Mouse (Mus musculus): ENCODE results near the gene Rap1gds1.

Gene Rap1gds1

DNA sequence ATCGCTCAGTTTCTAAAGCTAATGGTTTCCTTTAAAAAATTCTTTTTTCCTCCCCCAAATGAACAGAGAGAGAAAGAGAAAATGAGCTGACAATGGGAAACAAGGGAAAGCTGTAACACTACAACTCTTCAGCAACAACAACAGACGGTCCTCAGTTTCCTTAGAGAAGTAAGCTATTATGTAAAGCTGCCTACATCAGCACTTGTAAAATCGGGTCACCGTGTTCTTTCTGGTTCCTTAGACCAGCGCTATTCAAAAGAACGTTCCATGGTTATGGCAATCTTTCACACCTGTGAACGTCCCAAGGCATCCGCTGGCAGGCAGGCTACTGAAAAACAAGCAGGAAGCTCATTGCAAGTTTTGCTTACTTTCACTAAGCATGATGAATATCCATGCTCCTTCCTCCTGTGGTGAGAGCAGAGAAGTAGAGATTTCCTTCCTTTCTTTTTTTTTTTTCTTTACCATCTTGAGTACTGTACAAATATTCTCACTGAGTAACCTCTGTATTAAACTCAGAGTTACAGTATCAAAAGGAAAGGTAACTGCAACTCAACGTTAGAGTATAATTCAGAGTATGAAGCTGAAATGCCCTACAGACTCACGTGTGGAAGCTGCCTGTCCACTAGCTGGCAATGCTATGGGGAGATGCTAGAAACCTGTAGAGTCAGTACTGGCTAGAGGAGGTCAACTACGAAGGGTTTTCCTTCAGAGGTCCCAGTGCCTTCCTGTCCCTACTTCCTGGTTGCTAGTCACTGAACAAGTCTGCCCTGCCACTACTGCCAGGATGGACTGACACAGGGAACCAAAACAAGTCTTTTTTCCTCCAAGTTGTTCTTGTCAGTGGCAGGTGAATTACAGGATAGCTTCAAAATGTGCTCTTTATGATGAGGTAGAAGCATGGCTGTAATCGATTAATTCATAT is 26.0 kb downstream of the Rap1gds1 start:
- DNase-seq: no peak

DNA sequence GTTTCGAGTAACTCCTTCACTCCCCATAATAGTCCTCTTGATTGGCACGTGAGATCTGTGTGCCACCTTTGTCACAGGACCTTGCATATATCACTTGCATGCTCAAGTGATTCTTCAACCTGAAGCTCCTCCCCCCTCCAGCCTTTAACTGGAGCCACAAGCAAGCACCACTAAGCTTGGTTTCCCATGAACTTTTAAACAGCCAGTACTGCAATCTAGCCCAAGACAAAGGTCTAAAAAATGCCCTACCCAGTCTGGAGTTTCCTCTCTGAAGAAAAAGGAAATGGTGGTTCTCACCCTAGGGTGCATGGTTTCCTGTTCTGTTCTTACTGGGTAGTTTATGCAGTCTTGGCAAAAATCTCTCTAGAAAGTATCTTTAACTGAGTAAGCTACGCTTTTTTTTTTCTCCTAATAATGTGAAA is 32.6 kb downstream of the Rap1gds1 start:
- DNase-seq: no peak

DNA sequence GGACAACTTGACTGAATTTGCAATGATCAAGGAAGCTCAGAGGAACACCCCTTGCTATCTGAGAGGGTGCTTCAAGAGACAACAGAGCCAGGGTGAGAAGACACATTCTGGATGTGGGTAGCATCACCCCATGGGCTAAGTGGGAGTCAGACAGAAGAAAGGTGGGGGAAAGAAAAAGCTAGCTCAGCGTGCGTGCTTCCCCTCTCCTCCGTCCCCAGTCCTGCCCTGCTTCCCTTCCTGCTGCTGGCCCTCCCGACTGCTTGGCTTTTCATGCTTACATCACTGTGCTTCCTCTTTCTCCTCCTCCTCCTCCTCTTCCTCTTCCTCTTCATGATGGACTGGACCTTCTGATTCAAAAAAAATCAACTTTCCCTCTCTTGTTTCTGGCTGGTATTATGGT is 33.1 kb downstream of the Rap1gds1 start:
- no peak for DNase-seq

DNA sequence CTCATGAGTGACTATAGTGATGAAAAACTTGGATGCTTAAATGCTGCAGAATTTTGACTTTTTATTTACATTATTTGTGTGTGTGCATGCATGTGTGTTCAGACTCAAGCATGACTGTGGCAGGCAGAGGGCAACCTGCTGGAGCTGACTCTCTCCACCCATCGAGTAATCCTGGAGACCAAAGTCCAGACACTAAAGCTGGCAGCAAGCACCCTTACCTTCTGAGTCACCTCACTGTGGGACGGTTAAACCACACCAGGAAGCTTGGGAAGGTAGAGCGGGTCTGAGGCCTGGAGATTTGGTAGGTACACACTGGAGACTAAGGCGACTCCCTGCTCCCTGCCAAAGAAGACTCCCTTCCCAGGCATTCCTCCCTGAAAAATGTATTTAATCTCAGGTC is 38.0 kb downstream of the Rap1gds1 start:
- no peak for DNase-seq

DNA sequence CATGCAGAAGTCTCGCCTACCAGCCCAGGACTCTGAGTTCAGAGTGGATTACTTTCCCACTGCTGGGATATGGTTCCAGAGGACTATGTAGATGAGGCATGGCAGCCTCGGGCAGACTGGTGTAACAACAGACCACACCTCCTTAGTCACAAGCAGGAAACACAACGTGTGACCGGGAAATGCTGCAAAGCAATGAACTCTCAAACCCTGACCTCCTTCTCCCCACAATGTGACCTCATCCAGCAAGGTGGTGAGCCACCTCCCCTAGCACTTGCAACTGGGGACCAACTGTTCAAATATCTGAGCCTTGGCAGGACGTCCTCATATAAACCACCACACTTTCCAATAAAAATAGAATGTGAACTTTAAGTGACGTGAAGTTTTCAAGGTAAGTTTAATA is 41.8 kb downstream of the Rap1gds1 start:
- DNase-seq: no peak

DNA sequence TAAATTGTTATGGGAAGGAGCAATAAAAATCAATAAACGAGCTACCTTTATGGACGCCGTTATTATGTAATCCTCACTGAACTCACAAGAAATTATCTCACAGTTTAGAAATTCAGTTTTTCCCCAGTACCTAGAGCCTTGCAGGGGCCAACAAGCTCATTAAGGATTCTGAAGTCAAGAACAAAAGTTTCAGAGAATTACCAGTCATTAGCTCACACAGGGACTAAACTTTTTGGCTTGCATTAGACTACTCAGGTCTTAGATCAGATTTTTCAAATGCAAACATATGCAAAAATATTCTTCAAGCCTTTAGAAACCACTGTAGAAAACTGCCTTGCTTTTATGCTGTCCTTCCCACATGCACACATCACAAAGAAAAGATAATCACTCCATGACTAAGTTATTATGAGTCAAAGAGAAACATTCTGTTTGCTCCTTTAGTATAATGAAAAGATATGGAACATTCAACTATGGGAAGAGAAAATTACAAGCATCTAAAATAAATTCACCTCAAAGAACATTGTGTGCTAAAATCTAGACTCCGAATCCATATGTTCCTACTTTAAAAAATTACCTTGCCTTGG is 44.3 kb downstream of the Rap1gds1 start:
- DNase-seq: no peak

DNA sequence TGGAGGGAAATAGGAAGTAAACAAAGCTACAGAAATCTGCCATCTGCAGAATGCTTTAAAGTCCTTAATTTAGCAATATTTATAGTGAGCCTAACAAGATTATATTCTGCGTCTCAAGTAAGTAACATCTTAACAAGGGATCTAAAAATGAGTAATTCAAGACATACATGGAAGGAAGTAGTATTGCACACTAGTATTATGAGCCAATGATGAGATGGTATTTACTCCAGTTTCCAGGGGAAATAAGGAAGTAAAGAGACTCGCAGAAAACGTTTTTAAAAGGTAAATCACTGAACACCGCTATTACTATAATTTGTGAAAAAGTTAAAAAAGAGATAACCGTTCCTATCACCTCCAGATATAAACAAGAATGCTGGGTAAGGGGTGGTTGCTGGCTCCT is 49.9 kb downstream of the Rap1gds1 start:
- no peak for DNase-seq

DNA sequence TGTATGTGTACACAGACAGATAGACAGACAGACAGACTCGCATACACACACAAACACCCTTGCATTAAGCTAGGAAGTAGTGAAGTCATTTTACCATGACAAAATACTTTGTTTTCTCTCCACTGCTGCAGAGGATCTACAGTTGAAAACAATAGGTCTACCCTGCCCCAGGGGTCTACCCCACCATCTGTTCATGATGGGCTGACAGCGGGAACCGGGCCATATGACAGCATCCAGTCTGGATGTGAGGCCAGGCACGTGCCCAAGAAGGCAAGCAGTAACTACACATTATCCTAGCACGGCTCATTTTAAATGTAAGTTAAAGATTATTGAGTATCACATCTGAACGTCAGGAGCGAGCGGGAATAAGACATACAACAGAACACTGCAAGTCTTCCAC is 51.4 kb downstream of the Rap1gds1 start:
- DNase-seq: no peak

DNA sequence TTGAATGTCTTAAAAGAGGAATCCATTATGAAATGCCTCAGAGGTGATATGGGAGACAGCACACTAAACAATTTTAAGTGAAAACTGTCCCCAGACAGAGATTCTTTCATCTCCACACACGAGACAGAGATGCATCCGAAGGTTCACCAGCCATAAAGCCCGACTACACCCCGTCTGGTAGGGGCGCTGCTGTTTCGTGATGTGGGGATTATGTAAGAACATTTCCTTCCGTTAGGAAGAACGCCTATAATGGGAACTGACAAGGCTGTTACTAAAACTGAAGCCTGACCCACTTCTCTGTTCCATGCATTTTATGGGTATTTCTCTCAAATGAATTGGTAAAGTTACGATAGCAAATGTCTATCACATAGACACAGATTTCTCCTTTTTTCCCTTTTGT is 62.6 kb downstream of the Rap1gds1 start:
- no peak for DNase-seq

DNA sequence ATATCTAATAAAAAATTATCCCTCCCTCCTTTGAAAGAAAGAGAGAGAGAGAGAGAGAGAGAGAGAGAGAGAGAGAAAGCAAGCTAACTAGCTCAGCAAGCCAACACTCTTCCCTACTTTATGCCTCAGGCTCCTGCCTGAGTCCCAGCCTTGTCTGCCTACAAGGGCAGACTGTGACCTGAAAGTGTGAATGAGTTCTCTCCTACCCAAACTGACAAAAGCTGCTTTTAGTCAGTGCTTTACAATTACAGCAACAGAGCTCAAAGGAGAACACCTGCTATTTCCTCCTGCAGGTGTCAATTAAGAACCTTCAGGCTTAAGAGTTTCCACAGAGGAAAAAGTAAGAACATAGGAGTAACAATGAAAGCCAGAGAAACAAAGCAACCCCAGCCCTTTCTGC is 69.3 kb downstream of the Rap1gds1 start:
- DNase-seq: no peak

DNA sequence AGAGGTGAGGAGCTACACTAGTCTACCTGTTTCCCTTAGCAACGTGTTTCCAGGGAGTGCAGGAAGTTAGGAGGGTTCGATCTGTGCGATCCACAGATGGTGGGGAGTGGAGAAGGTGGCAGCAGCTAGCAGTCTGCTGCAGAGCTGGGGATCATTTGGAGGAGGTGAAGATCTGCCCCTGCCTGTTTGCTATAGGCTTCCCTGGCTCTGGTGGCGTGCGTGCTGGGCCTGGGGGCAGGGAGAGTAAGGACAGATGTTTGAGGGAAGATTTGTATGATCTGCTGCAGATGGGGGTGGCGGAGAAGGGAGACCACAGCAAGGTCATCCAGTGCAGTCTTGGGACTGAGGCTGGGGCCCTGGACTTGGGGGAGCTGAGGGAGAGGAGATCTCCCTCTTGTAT is 72.2 kb downstream of the Rap1gds1 start:
- no peak for DNase-seq

DNA sequence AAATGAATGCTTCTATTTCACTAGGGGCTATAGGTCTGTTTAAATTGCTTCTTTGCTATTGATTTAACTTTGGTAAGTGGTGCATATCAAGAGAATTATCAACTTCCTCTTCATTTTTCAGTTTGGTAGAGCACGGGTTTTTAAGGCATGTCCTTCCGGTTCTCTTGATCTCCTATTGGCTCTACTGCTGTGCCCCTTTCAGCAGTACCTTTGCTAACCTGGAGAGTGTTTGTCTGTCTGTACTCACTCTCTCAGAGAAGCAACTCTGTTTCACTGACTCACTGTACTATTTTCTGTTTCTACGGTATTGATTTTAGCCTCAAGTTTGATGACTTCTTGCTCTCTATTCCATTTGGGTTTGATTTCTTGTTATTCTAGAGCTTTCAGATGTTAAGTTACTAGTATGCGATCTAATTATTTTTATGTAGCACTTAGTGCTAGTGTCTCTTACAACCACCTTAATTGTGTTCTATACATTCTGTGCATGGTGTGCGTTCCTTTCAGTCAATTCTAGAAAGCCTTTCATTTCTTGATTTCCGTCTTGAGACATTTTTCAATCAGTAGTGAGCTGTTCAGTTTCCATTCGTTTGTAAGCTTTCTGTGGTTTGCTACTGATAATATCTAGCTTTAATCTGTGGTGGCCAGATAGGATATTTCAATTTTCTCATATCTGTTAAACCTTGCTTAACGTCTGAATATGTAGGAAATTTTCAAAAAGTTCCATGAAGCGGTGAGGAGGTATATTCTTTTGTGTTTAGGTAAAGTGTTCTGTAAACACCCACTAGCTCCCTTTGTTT is 74.7 kb downstream of the Rap1gds1 start:
- no peak for DNase-seq

DNA sequence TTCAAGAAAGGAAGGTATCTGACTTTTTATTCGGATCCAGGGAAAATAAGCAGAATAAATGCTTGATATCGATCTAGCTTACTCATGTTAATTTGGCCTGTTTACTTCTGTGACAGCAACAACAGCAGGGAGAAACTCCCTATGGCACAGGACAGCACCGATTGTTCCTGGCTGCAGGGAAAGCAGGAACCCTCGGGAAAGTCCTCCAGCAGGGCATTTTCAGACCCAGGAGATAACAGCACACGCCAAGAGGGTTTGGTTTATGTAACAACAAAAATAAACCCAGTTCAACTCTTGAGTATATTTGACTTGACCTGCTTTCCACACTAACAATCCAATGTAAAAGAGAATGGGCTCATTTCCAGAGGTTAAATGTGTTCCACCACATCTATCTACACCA is 81.5 kb downstream of the Rap1gds1 start:
- DNase-seq: no peak

DNA sequence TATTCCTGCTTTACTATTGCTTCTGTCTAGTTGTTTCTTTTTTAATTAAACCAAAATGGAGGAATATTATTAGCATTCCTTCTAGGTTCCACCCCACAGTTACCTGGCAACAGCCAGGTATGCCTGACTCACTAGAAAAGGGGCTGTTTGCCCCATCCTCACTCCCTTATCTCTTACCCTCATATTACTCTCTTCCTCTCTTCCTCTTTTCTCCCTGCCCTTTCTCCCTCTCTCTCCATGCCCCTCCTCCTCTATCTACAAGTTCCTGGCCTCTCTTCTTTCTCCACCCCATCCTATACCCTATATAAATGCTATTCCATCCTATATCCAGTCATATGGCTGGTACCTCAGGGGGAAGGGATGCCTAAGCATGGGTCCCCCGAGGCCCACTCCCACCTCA is 83.6 kb downstream of the Rap1gds1 start:
- DNase-seq: no peak

DNA sequence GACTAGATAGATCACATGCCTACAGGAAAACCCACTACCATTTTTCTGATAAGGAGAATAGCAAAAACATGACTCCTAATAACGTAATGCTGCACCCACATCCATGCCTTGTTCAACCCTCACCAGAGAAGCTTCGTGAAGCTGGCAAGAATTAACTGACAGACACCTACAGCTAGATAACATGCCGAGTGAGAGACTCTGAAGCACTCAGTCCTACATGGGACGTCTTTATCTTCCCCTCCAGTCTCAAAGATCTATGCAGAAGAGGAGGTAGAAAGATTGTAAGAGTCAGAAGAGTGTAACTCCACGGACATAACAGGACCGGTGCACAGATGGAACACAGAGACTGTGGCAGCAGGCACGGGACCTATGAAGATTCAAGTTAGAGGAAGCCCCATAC is 85.9 kb downstream of the Rap1gds1 start:
- no peak for DNase-seq

DNA sequence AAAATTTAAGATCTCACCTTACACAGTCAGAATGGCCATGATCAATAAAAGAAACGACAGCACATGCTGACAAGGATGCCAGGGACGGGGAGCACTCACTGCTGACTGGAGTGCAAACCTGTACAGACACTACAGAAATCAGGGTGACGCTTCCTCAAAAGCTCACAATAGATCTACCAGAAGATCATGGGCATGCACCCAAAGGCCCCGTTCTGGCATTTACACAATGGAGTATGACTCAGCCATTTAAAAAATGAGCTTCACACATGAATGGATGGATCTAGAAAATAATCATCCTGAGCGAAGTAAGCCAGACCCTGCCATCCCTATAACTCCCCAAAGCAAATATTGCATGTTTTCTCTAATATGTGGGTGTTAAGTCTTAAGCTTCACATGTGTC is 87.0 kb downstream of the Rap1gds1 start:
- no peak for DNase-seq

DNA sequence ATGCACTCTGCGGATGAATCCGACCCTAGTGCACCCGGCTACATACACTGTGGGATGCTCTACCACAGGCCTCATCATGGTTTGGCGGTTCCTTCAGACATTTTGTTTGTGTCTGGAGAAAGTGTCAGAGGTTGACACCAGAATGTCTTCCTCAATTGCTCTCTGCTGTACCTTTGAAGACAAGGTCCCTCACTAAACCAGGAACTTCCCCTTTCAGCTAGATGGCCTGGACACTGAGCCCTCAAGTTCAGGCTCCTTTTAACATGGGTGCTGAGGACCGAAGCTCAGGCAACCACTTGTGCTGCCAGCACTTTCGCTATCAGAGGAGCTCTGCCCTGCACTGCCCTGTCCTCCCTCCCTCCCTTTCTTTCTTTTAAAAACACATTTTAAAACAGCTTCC is 92.8 kb downstream of the Rap1gds1 start:
- DNase-seq: no peak

DNA sequence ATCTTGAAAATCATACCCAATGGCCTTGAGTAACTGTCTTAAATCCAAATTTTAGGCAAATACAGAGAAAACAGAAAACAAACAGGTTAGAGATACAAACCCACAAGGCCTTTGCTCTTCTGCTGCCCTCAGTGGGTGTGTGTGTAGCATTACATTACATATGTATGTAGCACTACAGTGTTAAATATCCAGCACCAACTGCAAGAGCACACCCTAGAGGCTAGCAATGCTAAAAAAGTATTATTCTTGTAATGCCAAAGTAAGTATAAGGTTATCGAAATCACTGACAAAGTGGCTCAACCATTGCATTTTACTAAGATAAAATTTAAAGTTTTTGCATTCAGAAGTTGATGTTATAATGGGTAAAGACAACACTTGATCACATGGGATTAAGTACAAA is 97.6 kb downstream of the Rap1gds1 start:
- no peak for DNase-seq

DNA sequence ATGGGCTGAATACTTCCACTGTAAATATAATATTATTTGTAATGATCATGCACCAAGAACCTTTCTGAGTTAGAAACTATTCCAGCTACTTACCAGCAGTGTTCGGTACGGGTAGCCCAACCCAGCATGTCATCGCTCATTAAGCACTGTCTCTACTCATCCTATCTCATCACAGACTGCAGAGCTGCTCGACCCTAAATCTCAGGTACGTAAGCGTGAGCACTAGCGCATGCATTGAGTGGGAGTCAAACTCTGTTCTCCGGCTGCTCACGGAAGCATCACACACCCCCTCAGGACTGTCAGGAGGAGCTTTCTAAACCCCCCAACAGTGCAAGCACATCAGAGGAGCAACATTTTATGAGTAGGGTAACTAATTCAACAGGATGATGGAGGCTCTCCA is 107.4 kb downstream of the Rap1gds1 start:
- no peak for DNase-seq

DNA sequence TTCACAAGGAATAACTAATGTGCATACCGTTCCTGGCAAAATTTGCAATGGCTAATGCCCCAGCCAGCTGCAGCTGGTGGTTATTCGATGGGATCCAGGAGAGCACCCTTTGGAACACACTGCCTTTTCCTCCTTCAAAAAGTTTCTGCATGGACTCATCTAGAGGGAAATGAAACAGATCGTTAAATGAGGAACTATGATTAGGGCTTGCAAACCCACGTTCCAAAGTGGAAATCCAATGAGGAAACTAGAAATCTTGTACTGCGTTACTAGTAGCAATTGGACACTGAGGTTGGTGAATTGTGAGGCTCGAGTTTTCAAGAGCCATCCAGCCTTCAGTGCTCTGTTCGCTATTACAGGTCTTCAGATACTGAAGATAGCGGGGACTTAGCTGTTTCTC is 116.5 kb downstream of the Rap1gds1 start:
- DNase-seq: no peak

DNA sequence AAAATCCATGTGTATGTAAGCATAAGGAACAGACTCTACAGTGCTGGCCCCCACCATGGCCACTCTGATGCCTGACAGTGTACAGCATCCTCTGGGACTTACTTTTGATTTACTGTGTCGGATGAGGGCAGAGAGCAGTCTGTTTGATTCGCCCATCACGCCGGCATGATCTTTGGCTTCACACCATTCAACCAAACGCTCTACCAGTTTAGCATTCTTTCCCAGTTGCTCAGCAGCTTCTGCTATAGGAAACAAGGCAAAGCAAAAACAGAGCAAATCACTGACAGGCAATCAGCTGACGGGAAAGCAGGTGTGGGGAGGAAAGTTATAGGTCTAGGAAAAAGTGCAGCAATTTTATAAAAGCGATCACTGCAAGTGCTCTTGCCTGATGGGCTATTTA is 119.8 kb downstream of the Rap1gds1 start:
- DNase-seq: no peak

DNA sequence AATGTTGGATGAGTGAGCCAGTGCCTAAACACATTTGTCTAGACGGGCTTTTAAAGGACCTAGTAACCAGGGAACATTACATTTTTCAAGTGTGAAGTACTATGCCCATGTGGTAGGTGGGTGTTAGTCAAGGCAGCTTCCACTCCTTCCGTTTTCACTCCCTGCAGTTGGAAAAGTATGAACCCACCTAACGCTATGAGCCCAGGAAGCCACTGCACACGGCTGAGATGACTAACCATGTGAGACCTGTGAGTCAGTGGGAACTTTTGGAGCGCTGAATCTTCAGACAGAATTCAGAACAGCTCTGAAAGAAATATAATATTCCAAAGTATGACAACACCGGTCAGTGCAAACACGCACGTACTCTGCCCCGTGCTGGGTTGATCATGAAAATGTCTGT is 125.9 kb downstream of the Rap1gds1 start:
- no peak for DNase-seq

DNA sequence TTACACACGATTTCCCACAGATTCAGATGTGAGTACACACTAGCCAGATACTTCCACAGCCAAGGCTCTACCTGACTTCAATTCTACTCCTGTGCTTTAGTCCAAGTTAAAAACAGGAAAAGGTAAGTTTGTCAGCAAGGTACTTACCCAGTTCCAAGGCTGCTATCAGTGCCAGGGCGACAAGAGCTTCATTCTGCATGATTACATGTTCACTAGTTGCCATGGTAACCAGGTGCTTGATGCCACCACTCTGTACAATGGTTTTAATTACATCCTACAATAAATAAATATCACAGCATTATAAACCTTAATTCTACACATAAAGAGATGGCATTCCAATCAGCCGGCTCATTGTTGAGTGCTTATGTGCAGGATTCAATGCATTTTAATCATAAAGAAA is 129.5 kb downstream of the Rap1gds1 start:
- DNase-seq: no peak

DNA sequence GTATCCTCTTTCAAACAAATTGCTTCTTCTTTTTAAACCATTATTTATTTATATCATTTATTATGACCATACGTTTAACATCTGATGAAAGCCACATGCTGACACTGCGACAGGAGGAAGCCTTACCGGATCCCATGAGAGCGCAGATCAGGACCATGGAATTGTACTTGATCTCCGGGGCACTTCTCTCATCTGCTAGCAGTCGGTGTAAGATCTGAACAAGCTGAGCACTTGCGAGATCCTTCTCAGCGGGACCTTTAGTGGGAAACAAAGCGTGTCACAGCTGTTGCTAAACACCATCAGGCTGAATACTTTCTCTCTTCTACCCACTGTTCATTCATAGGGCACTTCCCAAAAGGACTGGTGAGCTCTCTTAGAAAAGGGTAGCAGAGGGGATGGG is 133.4 kb downstream of the Rap1gds1 start:
- no peak for DNase-seq

All from right cerebral cortex, postnatal 4 days (tissue).